Mouse (Mus musculus) thymus, adult 2 months (tissue): ENCODE data around the gene Mthfd2.

Experiments
- CTCF ChIP-seq: fragments of 200-500 bp; IDR thresholded peaks from 2 replicates; pipeline ENCODE4 v1.5.1; 2012; ENCODE audit warnings: mild to moderate bottlenecking, control low read depth, low read length, moderate library complexity, borderline replicate concordance; ENCODE audit not compliant: control insufficient read depth, poor library complexity, insufficient read depth; ENCODE audit errors: extremely low read depth
- POLR2A ChIP-seq: fragments of 200-500 bp; IDR thresholded peaks from 2 replicates; pipeline ENCODE4 v1.6.1; 2012; ENCODE audit warnings: mild to moderate bottlenecking, low read length, control low read depth, moderate library complexity; ENCODE audit not compliant: control insufficient read depth, poor library complexity, insufficient read depth; ENCODE audit errors: extremely low read depth

DNA sequence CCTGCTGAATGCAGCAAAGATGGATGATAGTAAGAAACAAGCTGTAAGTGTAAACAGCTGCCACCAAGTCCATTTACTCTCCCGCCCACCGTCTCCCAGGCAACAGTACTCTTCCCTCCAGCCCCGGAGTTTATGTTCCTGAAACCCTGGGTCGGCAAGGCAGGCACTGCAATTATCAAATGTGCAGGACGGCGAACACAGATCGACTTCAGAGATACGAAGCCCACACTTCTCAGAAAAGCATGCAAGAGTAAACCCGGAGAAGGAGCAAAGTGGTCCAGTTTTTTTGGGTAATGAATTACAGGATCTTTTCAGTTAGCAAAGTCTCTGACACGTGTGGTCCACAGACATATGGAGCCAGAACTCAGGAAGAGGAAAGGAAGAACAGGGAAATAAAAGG, 9.7 kb downstream of the Mthfd2 start:
- TF ChIP-seq CTCF = no peak
- TF ChIP-seq POLR2A = no peak
